9 mouse cellular contexts compared by ENCODE assay signal in genomic region chr12:4863654-4864337, GRCm38 (mm10). TPM values are rescaled to one million over a fixed set of nuclear protein-coding genes. Genes with fewer than 3 reads are reported as not detected.
A peak's percentile ranks its signal among the peaks of the same experiment; 100 is the strongest.
DNase-seq lines count a peak whose midpoint lies in the region; ATAC-seq lines count a peak whose summit lies in the region.
"Had no signal": no experiment of that assay in that cellular context is flagged by ENCODE, and none has a peak within 500 bp of the region (broad histone marks: within the 10 kb centered on the region; RNA-seq: fewer than 3 reads in every experiment).

No protein-coding gene starts in this region.

- H3K27me3 ChIP-seq in forebrain, embryonic 11.5 days (ENCODE audit: control insufficient read depth, insufficient read depth, low read length), result no peaks in the 10 kb centered on the region
- H3K27me3 ChIP-seq in forebrain, embryonic 16.5 days (replicated peaks; ENCODE audit: control insufficient read depth, insufficient read depth, low read length), result no peaks in the 10 kb centered on the region
- no peaks in the 10 kb centered on the region; the same call in 1 of the 2 replicates for H3K27me3 ChIP-seq in heart, embryonic 10.5 days (ENCODE audit: insufficient read depth, poor library complexity, severe bottlenecking)
- H3K27me3 ChIP-seq in kidney, embryonic 16.5 days (ENCODE audit: insufficient read depth, low read length), result no peaks in the 10 kb centered on the region
- H3K27me3 ChIP-seq: forebrain, embryonic 15.5 days had no signal

- H3K4me2 ChIP-seq in forebrain, embryonic 11.5 days (ENCODE audit: low read depth, low read length, severe bottlenecking), result no peak overlapping the region
- no peak overlapping the region for H3K4me2 ChIP-seq in forebrain, embryonic 16.5 days (ENCODE audit: low read length)
- no peak overlapping the region for H3K4me2 ChIP-seq in kidney, embryonic 16.5 days (replicated peaks; ENCODE audit: low read depth, low read length)
- H3K4me2 ChIP-seq: forebrain, embryonic 15.5 days had no signal

- H3K36me3 ChIP-seq in forebrain, embryonic 11.5 days (ENCODE audit: control insufficient read depth, insufficient read depth, low read length), result no peaks in the 10 kb centered on the region
- no peaks in the 10 kb centered on the region for H3K36me3 ChIP-seq in forebrain, embryonic 16.5 days (ENCODE audit: control insufficient read depth, insufficient read depth)
- peaks cover 7% of the 10 kb centered on the region; the same call in 1 of the 2 replicates for H3K36me3 ChIP-seq in heart, embryonic 10.5 days
- no peaks in the 10 kb centered on the region for H3K36me3 ChIP-seq in kidney, embryonic 16.5 days (ENCODE audit: insufficient read depth, low read length)
- H3K36me3 ChIP-seq: forebrain, embryonic 15.5 days had no signal

- no peak overlapping the region for H3K9ac ChIP-seq in forebrain, embryonic 11.5 days (ENCODE audit: low read length)
- H3K9ac ChIP-seq in forebrain, embryonic 16.5 days (replicated peaks; ENCODE audit: low read depth, low read length), result no peak overlapping the region
- 0 out of 2 replicates have a peak overlapping the region, but pooled peaks have one; percentile 23 for H3K9ac ChIP-seq in kidney, embryonic 16.5 days (replicated peaks; ENCODE audit: low read length)
- H3K9ac ChIP-seq: forebrain, embryonic 15.5 days had no signal

- H3K4me3 ChIP-seq in forebrain, embryonic 11.5 days (ENCODE audit: low read depth, low read length), result no peak overlapping the region
- H3K4me3 ChIP-seq in forebrain, embryonic 16.5 days (replicated peaks; ENCODE audit: low read length), result no peak overlapping the region
- no peak overlapping the region; the same call in 1 of the 2 replicates for H3K4me3 ChIP-seq in heart, embryonic 10.5 days
- no peak overlapping the region for H3K4me3 ChIP-seq in kidney, embryonic 16.5 days (ENCODE audit: low read length)
- H3K4me3 ChIP-seq: forebrain, embryonic 15.5 days had no signal

- H3K9me3 ChIP-seq in forebrain, embryonic 11.5 days (ENCODE audit: control insufficient read depth, low read length), result no peaks in the 10 kb centered on the region
- H3K9me3 ChIP-seq in forebrain, embryonic 16.5 days (ENCODE audit: control insufficient read depth, low read length), result no peaks in the 10 kb centered on the region
- H3K9me3 ChIP-seq in heart, embryonic 10.5 days, result no peaks in the 10 kb centered on the region
- H3K9me3 ChIP-seq in kidney, embryonic 16.5 days (ENCODE audit: low read length), result 0 out of 2 replicates have a peak, but pooled peaks cover 3% of the 10 kb centered on the region
- H3K9me3 ChIP-seq: forebrain, embryonic 15.5 days had no signal

- WGBS in forebrain, embryonic 11.5 days, result 83% methylated on average over 4 of the region's 4 CpGs
- WGBS in forebrain, embryonic 16.5 days, result 67% methylated on average over 4 of the region's 4 CpGs
- WGBS in heart, embryonic 10.5 days, result 49% methylated on average over 4 of the region's 4 CpGs
- WGBS in kidney, embryonic 16.5 days, result 47% methylated on average over 4 of the region's 4 CpGs

- H3K4me1 ChIP-seq in forebrain, embryonic 11.5 days (replicated peaks; ENCODE audit: control insufficient read depth, insufficient read depth, low read length), result no peaks in the 10 kb centered on the region
- H3K4me1 ChIP-seq in forebrain, embryonic 16.5 days (replicated peaks; ENCODE audit: control insufficient read depth, insufficient read depth, low read length), result no peaks in the 10 kb centered on the region
- H3K4me1 ChIP-seq in heart, embryonic 10.5 days, result peaks cover 31% of the 10 kb centered on the region
- H3K4me1 ChIP-seq in kidney, embryonic 16.5 days (ENCODE audit: insufficient read depth, low read length), result peaks cover 15% of the 10 kb centered on the region
- H3K4me1 ChIP-seq: forebrain, embryonic 15.5 days had no signal

- no peak for ATAC-seq in forebrain, embryonic 11.5 days (replicated peaks; ENCODE audit: low FRiP score)
- no peak for ATAC-seq in forebrain, embryonic 16.5 days
- ATAC-seq in kidney, embryonic 16.5 days (ENCODE audit: low FRiP score, low TSS enrichment), result peak; percentile 89
- ATAC-seq: forebrain, embryonic 15.5 days had no signal

- peak; percentile 50 for DNase-seq in forebrain, embryonic 11.5 days (ENCODE audit: low spot score)
- peak; percentile 54 for DNase-seq in brain, adult 2 months (ENCODE audit: low read depth, low spot score)
- DNase-seq in heart, embryonic 10.5 days (ENCODE audit: low spot score), result no peak
- DNase-seq in gastrocnemius, postnatal 25 days, result no peak
- DNase-seq in adrenal gland, postnatal 10 days, result no peak
- no peak for DNase-seq in T-cell, adult 2 months (ENCODE audit: low spot score)

- H3K27ac ChIP-seq in forebrain, embryonic 11.5 days (ENCODE audit: low read depth, low read length), result no peak overlapping the region
- no peak overlapping the region for H3K27ac ChIP-seq in forebrain, embryonic 16.5 days (ENCODE audit: low read length)
- peak overlapping the region; percentile 65 for H3K27ac ChIP-seq in heart, embryonic 10.5 days
- H3K27ac ChIP-seq in kidney, embryonic 16.5 days (ENCODE audit: low read length), result 0 out of 2 replicates have a peak overlapping the region, but pooled peaks have one; percentile 39
- H3K27ac ChIP-seq: forebrain, embryonic 15.5 days had no signal

RNA-seq across cellular contexts. Expression of gene Mfsd2b, which starts 10.4 kb away (rescaled TPM):
- 4.9 and 6.6 TPM in 2 replicates for polyA plus RNA-seq in forebrain, embryonic 11.5 days (2014; fragmentation: Nextera tagmentation; extraction: Ambion mirVana)
- polyA plus RNA-seq in forebrain, embryonic 16.5 days (2015; fragmentation: Nextera tagmentation; extraction: Ambion mirVana), result 0.82 and 1.3 TPM in 2 replicates
- polyA plus RNA-seq in heart, embryonic 10.5 days (2016; fragmentation: Nextera tagmentation; extraction: Ambion mirVana), result 10.9 and 13.5 TPM in 2 replicates
- polyA plus RNA-seq in kidney, embryonic 16.5 days (2015; fragmentation: Nextera tagmentation; extraction: Ambion mirVana), result 0.97 and 1.0 TPM in 2 replicates
- total RNA-seq in gastrocnemius, postnatal 25 days (2021), result under 1 TPM; 0.32 to 0.41 TPM
- total RNA-seq in adrenal gland, postnatal 10 days (2021), result 1 to 10 TPM; 2.3 to 4.6 TPM

RNA-seq across cellular contexts. Expression of gene Wdcp, which starts 20.7 kb away (rescaled TPM):
- 20.3 and 20.6 TPM in 2 replicates for polyA plus RNA-seq in forebrain, embryonic 11.5 days (2014; fragmentation: Nextera tagmentation; extraction: Ambion mirVana)
- polyA plus RNA-seq in forebrain, embryonic 16.5 days (2015; fragmentation: Nextera tagmentation; extraction: Ambion mirVana), result 13.3 and 13.5 TPM in 2 replicates
- polyA plus RNA-seq in heart, embryonic 10.5 days (2016; fragmentation: Nextera tagmentation; extraction: Ambion mirVana), result 17.6 and 18.4 TPM in 2 replicates
- polyA plus RNA-seq in kidney, embryonic 16.5 days (2015; fragmentation: Nextera tagmentation; extraction: Ambion mirVana), result 15.3 and 16.9 TPM in 2 replicates
- 1 to 10 TPM; 4.6 TPM for total RNA-seq in gastrocnemius, postnatal 25 days (2021)
- 10 to 100 TPM in 1 of 2 experiments, 1 to 10 TPM in 1; 9.5 to 11.4 TPM for total RNA-seq in adrenal gland, postnatal 10 days (2021)

RNA-seq across cellular contexts. Expression of gene Fkbp1b, which starts 22.4 kb away (rescaled TPM):
- polyA plus RNA-seq in forebrain, embryonic 11.5 days (2014; fragmentation: Nextera tagmentation; extraction: Ambion mirVana), result 5.2 and 6.1 TPM in 2 replicates
- 23.7 and 25.5 TPM in 2 replicates for polyA plus RNA-seq in forebrain, embryonic 16.5 days (2015; fragmentation: Nextera tagmentation; extraction: Ambion mirVana)
- polyA plus RNA-seq in heart, embryonic 10.5 days (2016; fragmentation: Nextera tagmentation; extraction: Ambion mirVana), result 7.4 and 12.5 TPM in 2 replicates
- 7.4 and 9.5 TPM in 2 replicates for polyA plus RNA-seq in kidney, embryonic 16.5 days (2015; fragmentation: Nextera tagmentation; extraction: Ambion mirVana)
- 1 to 10 TPM in 1 of 2 experiments, under 1 TPM in 1; 0.56 to 1.0 TPM for total RNA-seq in gastrocnemius, postnatal 25 days (2021)
- 10 to 100 TPM; 10.6 to 19.8 TPM for total RNA-seq in adrenal gland, postnatal 10 days (2021)

RNA-seq across cellular contexts. Expression of gene Ubxn2a, which starts 43.7 kb away (rescaled TPM):
- polyA plus RNA-seq in forebrain, embryonic 11.5 days (2014; fragmentation: Nextera tagmentation; extraction: Ambion mirVana), result 30.0 and 34.7 TPM in 2 replicates
- polyA plus RNA-seq in forebrain, embryonic 16.5 days (2015; fragmentation: Nextera tagmentation; extraction: Ambion mirVana), result 45.2 and 49.9 TPM in 2 replicates
- polyA plus RNA-seq in heart, embryonic 10.5 days (2016; fragmentation: Nextera tagmentation; extraction: Ambion mirVana), result 29.6 and 30.7 TPM in 2 replicates
- polyA plus RNA-seq in kidney, embryonic 16.5 days (2015; fragmentation: Nextera tagmentation; extraction: Ambion mirVana), result 26.3 and 28.8 TPM in 2 replicates
- 10 to 100 TPM; 83.8 to 96.3 TPM for total RNA-seq in gastrocnemius, postnatal 25 days (2021)
- total RNA-seq in adrenal gland, postnatal 10 days (2021), result 10 to 100 TPM; 31.8 to 32.7 TPM

RNA-seq across cellular contexts. Expression of gene Sf3b6, which starts 46.5 kb away (rescaled TPM):
- polyA plus RNA-seq in forebrain, embryonic 11.5 days (2014; fragmentation: Nextera tagmentation; extraction: Ambion mirVana), result 330 and 365 TPM in 2 replicates
- polyA plus RNA-seq in forebrain, embryonic 16.5 days (2015; fragmentation: Nextera tagmentation; extraction: Ambion mirVana), result 233 and 243 TPM in 2 replicates
- polyA plus RNA-seq in heart, embryonic 10.5 days (2016; fragmentation: Nextera tagmentation; extraction: Ambion mirVana), result 164 and 196 TPM in 2 replicates
- polyA plus RNA-seq in kidney, embryonic 16.5 days (2015; fragmentation: Nextera tagmentation; extraction: Ambion mirVana), result 162 and 190 TPM in 2 replicates
- total RNA-seq in gastrocnemius, postnatal 25 days (2021), result 10 to 100 TPM; 31.8 to 35.6 TPM
- total RNA-seq in adrenal gland, postnatal 10 days (2021), result 100 to 1,000 TPM in 1 of 2 experiments, 10 to 100 TPM in 1; 87.9 to 101 TPM

Comparison
In these comparisons a context has a peak if more than half of its experiments do, and no peak if none do; other contexts are left out.
1. DNase-seq: peak in forebrain, embryonic 11.5 days (single experiment) and brain, adult 2 months (single experiment); none in heart, embryonic 10.5 days (single experiment), gastrocnemius, postnatal 25 days (single experiment), adrenal gland, postnatal 10 days (single experiment) and T-cell, adult 2 months (single experiment).
2. H3K27ac ChIP-seq: peak in heart, embryonic 10.5 days (single experiment) and kidney, embryonic 16.5 days (single experiment); none in forebrain, embryonic 11.5 days (single experiment) and forebrain, embryonic 16.5 days (single experiment).